Comparison of ENCODE assay signal across 8 mouse cellular contexts in genomic region chr5:134455914-134456423, GRCm38 (mm10). TPM values are rescaled to one million over a fixed set of nuclear protein-coding genes. Genes with fewer than 3 reads are reported as not detected.
A peak's percentile ranks its signal among the peaks of the same experiment; 100 is the strongest.
DNase-seq lines count a peak whose midpoint lies in the region; ATAC-seq and TF ChIP-seq lines count a peak whose summit lies in the region.

No protein-coding gene starts in this region.

- H3K9ac ChIP-seq in embryonic facial prominence, embryonic 14.5 days (ENCODE audit: low read depth, low read length) = peak overlapping the region; percentile 91
- peak overlapping the region; percentile 89 for H3K9ac ChIP-seq in hindbrain, embryonic 13.5 days
- H3K9ac ChIP-seq in limb, embryonic 12.5 days (replicated peaks) = peak overlapping the region; percentile 96
- H3K9ac ChIP-seq in midbrain, embryonic 11.5 days (ENCODE audit: low read length) = peak overlapping the region; percentile 93

- H3K9me3 ChIP-seq in embryonic facial prominence, embryonic 14.5 days (ENCODE audit: control insufficient read depth, low read length) = peaks cover 4% of the 10 kb centered on the region; the same call in 1 of the 2 replicates
- H3K9me3 ChIP-seq in hindbrain, embryonic 13.5 days = no peaks in the 10 kb centered on the region
- H3K9me3 ChIP-seq in limb, embryonic 12.5 days = 0 out of 2 replicates have a peak, but pooled peaks cover 4% of the 10 kb centered on the region
- H3K9me3 ChIP-seq in midbrain, embryonic 11.5 days (ENCODE audit: control insufficient read depth, low read length) = no peaks in the 10 kb centered on the region

- DNase-seq in frontal cortex, postnatal 36 days (ENCODE audit: low spot score in 2 of 2) = peak; percentile 35 to 39
- DNase-seq in frontal cortex, postnatal 25 days (ENCODE audit: low spot score in 2 of 2) = no peak
- DNase-seq in embryonic facial prominence, embryonic 14.5 days (ENCODE audit: low spot score) = peak; percentile 90
- DNase-seq in midbrain, embryonic 11.5 days (ENCODE audit: low spot score, missing footprints) = peak; percentile 97

- peaks cover 20% of the 10 kb centered on the region for H3K36me3 ChIP-seq in embryonic facial prominence, embryonic 14.5 days (ENCODE audit: control insufficient read depth, insufficient read depth, low read length)
- H3K36me3 ChIP-seq in hindbrain, embryonic 13.5 days = peaks cover 10% of the 10 kb centered on the region
- peaks cover 23% of the 10 kb centered on the region for H3K36me3 ChIP-seq in limb, embryonic 12.5 days
- H3K36me3 ChIP-seq in midbrain, embryonic 11.5 days (ENCODE audit: control insufficient read depth, insufficient read depth, low read length) = peaks cover 8% of the 10 kb centered on the region
- H3K36me3 ChIP-seq in testis, adult 2 months (ENCODE audit: control insufficient read depth, insufficient read depth, low read length) = no peaks in the 10 kb centered on the region

- TF ChIP-seq POLR2A in bone marrow, adult 2 months (IDR thresholded peaks at IDR 0.05; ENCODE audit: borderline replicate concordance, control insufficient read depth, low read depth, low read length) = no peak
- peak; percentile 34; the same call in 1 of the 2 replicates for TF ChIP-seq POLR2A in testis, adult 2 months (IDR thresholded peaks at IDR 0.05; ENCODE audit: control insufficient read depth, low read depth, low read length)

- TF ChIP-seq CTCF in bone marrow, adult 2 months (IDR thresholded peaks at IDR 0.05; ENCODE audit: control insufficient read depth, insufficient read depth, low read length) = no peak
- no peak for TF ChIP-seq CTCF in testis, adult 2 months (IDR thresholded peaks at IDR 0.05; ENCODE audit: control insufficient read depth, insufficient read depth, insufficient replicate concordance, low read depth, low read length)

- 1% methylated on average over 17 of the region's 17 CpGs for WGBS in bone marrow, adult 2 months
- WGBS in embryonic facial prominence, embryonic 14.5 days = 0% methylated on average over 11 of the region's 17 CpGs
- 1% methylated on average over 16 of the region's 17 CpGs for WGBS in hindbrain, embryonic 13.5 days
- under 1% methylated on average over 17 of the region's 17 CpGs for WGBS in limb, embryonic 12.5 days
- under 1% methylated on average over 15 of the region's 17 CpGs for WGBS in midbrain, embryonic 11.5 days

- H3K4me2 ChIP-seq in embryonic facial prominence, embryonic 14.5 days (ENCODE audit: low read depth, low read length) = peak overlapping the region; percentile 91
- peak overlapping the region; percentile 96 for H3K4me2 ChIP-seq in hindbrain, embryonic 13.5 days
- H3K4me2 ChIP-seq in limb, embryonic 12.5 days = peak overlapping the region; percentile 89
- H3K4me2 ChIP-seq in midbrain, embryonic 11.5 days = peak overlapping the region; percentile 89

- H3K27me3 ChIP-seq in embryonic facial prominence, embryonic 14.5 days (replicated peaks; ENCODE audit: control insufficient read depth, insufficient read depth, low read length) = no peaks in the 10 kb centered on the region
- H3K27me3 ChIP-seq in hindbrain, embryonic 13.5 days = no peaks in the 10 kb centered on the region
- H3K27me3 ChIP-seq in limb, embryonic 12.5 days = no peaks in the 10 kb centered on the region
- no peaks in the 10 kb centered on the region for H3K27me3 ChIP-seq in midbrain, embryonic 11.5 days (ENCODE audit: control insufficient read depth, insufficient read depth, low read length)
- no peaks in the 10 kb centered on the region for H3K27me3 ChIP-seq in testis, adult 2 months (ENCODE audit: control insufficient read depth, insufficient read depth, low read length)

- ATAC-seq in embryonic facial prominence, embryonic 14.5 days (ENCODE audit: low read depth) = peak; percentile 69
- ATAC-seq in hindbrain, embryonic 13.5 days (ENCODE audit: low FRiP score) = peak; percentile 81
- ATAC-seq in limb, embryonic 12.5 days (ENCODE audit: insufficient number of reproducible peaks, insufficient read depth, low FRiP score, low TSS enrichment, low read depth) = peak; percentile 71
- peak; percentile 60 for ATAC-seq in midbrain, embryonic 11.5 days (ENCODE audit: low FRiP score)

- H3K4me3 ChIP-seq in bone marrow, adult 2 months (replicated peaks; ENCODE audit: control insufficient read depth, low read depth, low read length) = peak overlapping the region; percentile 65
- H3K4me3 ChIP-seq in embryonic facial prominence, embryonic 14.5 days (ENCODE audit: low read depth, low read length) = peak overlapping the region; percentile 58
- peak overlapping the region; percentile 76 for H3K4me3 ChIP-seq in hindbrain, embryonic 13.5 days
- H3K4me3 ChIP-seq in limb, embryonic 12.5 days (replicated peaks) = peak overlapping the region; percentile 79
- peak overlapping the region; percentile 84 for H3K4me3 ChIP-seq in midbrain, embryonic 11.5 days (ENCODE audit: low read depth, low read length)
- peak overlapping the region; percentile 91 for H3K4me3 ChIP-seq in testis, adult 2 months (ENCODE audit: control insufficient read depth, low read depth, low read length)

- peaks cover 2% of the 10 kb centered on the region; the same call in 1 of the 2 replicates for H3K4me1 ChIP-seq in bone marrow, adult 2 months (ENCODE audit: control insufficient read depth, insufficient read depth, low read length)
- peaks cover 12% of the 10 kb centered on the region; the same call in 1 of the 2 replicates for H3K4me1 ChIP-seq in embryonic facial prominence, embryonic 14.5 days (ENCODE audit: control insufficient read depth, insufficient read depth, low read length)
- H3K4me1 ChIP-seq in hindbrain, embryonic 13.5 days (replicated peaks) = peaks cover 26% of the 10 kb centered on the region
- peaks cover 21% of the 10 kb centered on the region for H3K4me1 ChIP-seq in limb, embryonic 12.5 days (replicated peaks)
- H3K4me1 ChIP-seq in midbrain, embryonic 11.5 days (ENCODE audit: control insufficient read depth, insufficient read depth, low read length) = peaks cover 16% of the 10 kb centered on the region
- peaks cover 25% of the 10 kb centered on the region for H3K4me1 ChIP-seq in testis, adult 2 months (ENCODE audit: control insufficient read depth, insufficient read depth, low read length)

- no peak overlapping the region for H3K27ac ChIP-seq in bone marrow, adult 2 months (ENCODE audit: control insufficient read depth, insufficient read depth, low read depth, low read length, poor library complexity)
- peak overlapping the region; percentile 94 for H3K27ac ChIP-seq in embryonic facial prominence, embryonic 14.5 days (replicated peaks; ENCODE audit: low read depth, low read length)
- peak overlapping the region; percentile 94 for H3K27ac ChIP-seq in hindbrain, embryonic 13.5 days
- peak overlapping the region; percentile 94 for H3K27ac ChIP-seq in limb, embryonic 12.5 days
- peak overlapping the region; percentile 70 for H3K27ac ChIP-seq in midbrain, embryonic 11.5 days (ENCODE audit: low read depth, low read length)
- H3K27ac ChIP-seq in testis, adult 2 months (ENCODE audit: control insufficient read depth, insufficient read depth, low read depth, low read length) = peak overlapping the region; percentile 85

RNA-seq across cellular contexts. Expression of gene Gtf2ird1, which starts 0.5 kb away (rescaled TPM):
- polyA plus RNA-seq in bone marrow, adult 2 months (2011; ENCODE audit: insufficient read depth, insufficient read length, low replicate concordance, missing spikeins) = 11.2 and 13.1 TPM in 2 replicates
- 80.3 and 91.2 TPM in 2 replicates for polyA plus RNA-seq in embryonic facial prominence, embryonic 14.5 days (2014; fragmentation: Nextera tagmentation; extraction: Ambion mirVana)
- polyA plus RNA-seq in hindbrain, embryonic 13.5 days (2015; fragmentation: Nextera tagmentation; extraction: Ambion mirVana) = 74.5 and 76.0 TPM in 2 replicates
- polyA plus RNA-seq in limb, embryonic 12.5 days (2016; fragmentation: Nextera tagmentation; extraction: Ambion mirVana) = 149 and 178 TPM in 2 replicates
- polyA plus RNA-seq in midbrain, embryonic 11.5 days (2014; fragmentation: Nextera tagmentation; extraction: Ambion mirVana) = 86.5 and 88.1 TPM in 2 replicates
- 29.1 and 40.3 TPM in 2 replicates for polyA plus RNA-seq in testis, adult 2 months (2012; rRNA removed)

Comparison
In these comparisons a context has a peak if more than half of its experiments do, and no peak if none do; other contexts are left out.
1. DNase-seq: peak in frontal cortex, postnatal 36 days (2 of 2), embryonic facial prominence, embryonic 14.5 days (single experiment) and midbrain, embryonic 11.5 days (single experiment); none in frontal cortex, postnatal 25 days (0 of 2).
2. Peak in every context shown above with its lines, with median percentiles within 50 percentile points of each other: H3K4me3 ChIP-seq, ATAC-seq, H3K4me2 ChIP-seq and H3K9ac ChIP-seq.